ENCODE assay signal across 22 mouse cellular contexts in genomic region chr1:36984406-36984805, GRCm38 (mm10). TPM values are rescaled to one million over a fixed set of nuclear protein-coding genes. Genes with fewer than 3 reads are reported as not detected.
DNase-seq lines count a peak whose midpoint lies in the region; ATAC-seq and TF ChIP-seq lines count a peak whose summit lies in the region.
"Had no signal": no experiment of that assay in that cellular context is flagged by ENCODE, and none has a peak within 500 bp of the region (broad histone marks: within the 10 kb centered on the region; RNA-seq: fewer than 3 reads in every experiment).

No protein-coding gene starts in this region.

- H3K4me2 ChIP-seq in forebrain, postnatal 0 days (ENCODE audit: low read depth), result no peak overlapping the region
- H3K4me2 ChIP-seq in forebrain, embryonic 15.5 days (replicated peaks), result no peak overlapping the region
- H3K4me2 ChIP-seq: embryonic facial prominence, embryonic 12.5 days; heart, embryonic 13.5 days; hindbrain, embryonic 12.5 days had no signal

- H3K36me3 ChIP-seq in forebrain, postnatal 0 days (ENCODE audit: insufficient read depth), result no peaks in the 10 kb centered on the region
- H3K36me3 ChIP-seq in forebrain, embryonic 15.5 days, result no peaks in the 10 kb centered on the region
- no peaks in the 10 kb centered on the region for H3K36me3 ChIP-seq in E14TG2a.4 (ENCODE audit: insufficient read depth, low read length)
- H3K36me3 ChIP-seq: embryonic facial prominence, embryonic 12.5 days; heart, embryonic 13.5 days; hindbrain, embryonic 12.5 days had no signal

- ATAC-seq in forebrain, postnatal 0 days, result 0 out of 2 replicates have a peak, but pooled peaks have one; percentile 25
- no peak for ATAC-seq in forebrain, embryonic 15.5 days (replicated peaks)
- ATAC-seq: forebrain, embryonic 16.5 days; hindbrain, embryonic 16.5 days; inflammation-experienced regulatory T-cells, adult 6 months; intestine, postnatal 0 days; Patski had no signal

- no peak overlapping the region for H3K9ac ChIP-seq in forebrain, postnatal 0 days
- no peak overlapping the region for H3K9ac ChIP-seq in forebrain, embryonic 15.5 days (replicated peaks)
- H3K9ac ChIP-seq: embryonic facial prominence, embryonic 12.5 days; heart, embryonic 13.5 days; hindbrain, embryonic 12.5 days had no signal

- no peaks in the 10 kb centered on the region for H3K9me3 ChIP-seq in forebrain, postnatal 0 days (ENCODE audit: low read length)
- no peaks in the 10 kb centered on the region for H3K9me3 ChIP-seq in forebrain, embryonic 15.5 days
- no peaks in the 10 kb centered on the region for H3K9me3 ChIP-seq in E14TG2a.4 (ENCODE audit: low read length)
- H3K9me3 ChIP-seq: embryonic facial prominence, embryonic 12.5 days; heart, embryonic 13.5 days; hindbrain, embryonic 12.5 days had no signal

- H3K4me3 ChIP-seq in forebrain, postnatal 0 days (ENCODE audit: low read depth, low read length), result no peak overlapping the region
- no peak overlapping the region for H3K4me3 ChIP-seq in forebrain, embryonic 15.5 days
- peak overlapping the region; percentile 49 for H3K4me3 ChIP-seq in E14TG2a.4 (replicated peaks; ENCODE audit: low read length)
- no peak overlapping the region for H3K4me3 ChIP-seq in lung, adult 2 months (replicated peaks; ENCODE audit: extremely low read depth, low read depth, low read length)
- H3K4me3 ChIP-seq: embryonic facial prominence, embryonic 12.5 days; heart, embryonic 13.5 days; hindbrain, embryonic 12.5 days had no signal

- WGBS in forebrain, postnatal 0 days, result 19% methylated on average over 6 of the region's 6 CpGs
- 9% methylated on average over 6 of the region's 6 CpGs for WGBS in forebrain, embryonic 15.5 days
- 50% methylated on average over 6 of the region's 6 CpGs for WGBS in lung, adult 2 months

- TF ChIP-seq POLR2A in brain, embryonic 14.5 days (IDR thresholded peaks at IDR 0.05; ENCODE audit: borderline replicate concordance, extremely low read depth, insufficient read depth, insufficient read length, poor library complexity, severe bottlenecking), result no peak
- no peak for TF ChIP-seq POLR2A in lung, adult 2 months (IDR thresholded peaks at IDR 0.05; ENCODE audit: borderline replicate concordance, extremely low read depth, low read depth, low read length)

- no peak for TF ChIP-seq CTCF in forebrain, postnatal 0 days (IDR thresholded peaks at IDR 0.05; ENCODE audit: low read depth)
- TF ChIP-seq CTCF in E14TG2a.4 (conservative IDR thresholded peaks at IDR 0.05; ENCODE audit: low read length), result no peak
- no peak for TF ChIP-seq CTCF in brain, embryonic 14.5 days (IDR thresholded peaks at IDR 0.05; ENCODE audit: borderline replicate concordance, extremely low read depth, insufficient read depth, insufficient read length)
- no peak for TF ChIP-seq CTCF in lung, adult 2 months (IDR thresholded peaks at IDR 0.05; ENCODE audit: insufficient read depth, low read length)

- no peak overlapping the region for H3K27ac ChIP-seq in forebrain, postnatal 0 days (ENCODE audit: low read depth, low read length)
- H3K27ac ChIP-seq in forebrain, embryonic 15.5 days (replicated peaks), result no peak overlapping the region
- H3K27ac ChIP-seq: embryonic facial prominence, embryonic 12.5 days; heart, embryonic 13.5 days; hindbrain, embryonic 12.5 days had no signal

- H3K4me1 ChIP-seq in forebrain, postnatal 0 days (ENCODE audit: insufficient read depth), result no peaks in the 10 kb centered on the region
- H3K4me1 ChIP-seq in forebrain, embryonic 15.5 days, result peaks cover 4% of the 10 kb centered on the region; the same call in 1 of the 2 replicates
- peaks cover 74% of the 10 kb centered on the region for H3K4me1 ChIP-seq in E14TG2a.4 (replicated peaks; ENCODE audit: low read depth, low read length)
- 0 out of 2 replicates have a peak, but pooled peaks cover 2% of the 10 kb centered on the region for H3K4me1 ChIP-seq in lung, adult 2 months (ENCODE audit: control insufficient read depth, insufficient read depth, low read length)
- H3K4me1 ChIP-seq: embryonic facial prominence, embryonic 12.5 days; heart, embryonic 13.5 days had no signal

- no peaks in the 10 kb centered on the region for H3K27me3 ChIP-seq in forebrain, postnatal 0 days (ENCODE audit: insufficient read depth, low read length)
- no peaks in the 10 kb centered on the region for H3K27me3 ChIP-seq in forebrain, embryonic 15.5 days
- no peaks in the 10 kb centered on the region for H3K27me3 ChIP-seq in E14TG2a.4 (ENCODE audit: insufficient read depth, low read length)
- H3K27me3 ChIP-seq: CH12.LX; heart, embryonic 13.5 days; hindbrain, embryonic 12.5 days had no signal

- peak; percentile 10 for DNase-seq in forebrain, postnatal 0 days
- peak; percentile 75 for DNase-seq in ES-CJ7 (ENCODE audit: low read depth, low spot score)
- peak; percentile 56 for DNase-seq in brain, embryonic 14.5 days (ENCODE audit: low read depth)
- no peak for DNase-seq in lung, adult 2 months
- DNase-seq: adrenal gland, adult 8-10 months; adrenal gland, postnatal 36 days; cerebellum, adult 11 months; cerebellum, adult 8-10 months; cerebellum, postnatal 14 days; gastrocnemius, postnatal 14 days; heart, postnatal 4 days had no signal

RNA-seq across cellular contexts. Expression of gene Tmem131, which starts 40.9 kb away (rescaled TPM):
- 19.9 and 29.3 TPM in 2 replicates for total RNA-seq in forebrain, postnatal 0 days (2014; rRNA removed)
- polyA plus RNA-seq in forebrain, postnatal 0 days (2015; fragmentation: Nextera tagmentation; extraction: Ambion mirVana), result 7.2 and 9.4 TPM in 2 replicates
- polyA plus RNA-seq in forebrain, embryonic 15.5 days (2015; fragmentation: Nextera tagmentation; extraction: Ambion mirVana), result 13.0 and 13.2 TPM in 2 replicates
- polyA plus RNA-seq in brain, embryonic 14.5 days (2012; rRNA removed), result 28.5 and 48.1 TPM in 2 replicates
- polyA plus RNA-seq in lung, adult 2 months (2012; rRNA removed), result 18.0 and 20.5 TPM in 2 replicates

RNA-seq across cellular contexts. Expression of gene Vwa3b, which starts 42.0 kb away (rescaled TPM):
- total RNA-seq in forebrain, postnatal 0 days (2014; rRNA removed), result 2.2 and 4.6 TPM in 2 replicates
- polyA plus RNA-seq in forebrain, postnatal 0 days (2015; fragmentation: Nextera tagmentation; extraction: Ambion mirVana), result 1.9 and 2.6 TPM in 2 replicates
- 1.0 and 1.4 TPM in 2 replicates for polyA plus RNA-seq in forebrain, embryonic 15.5 days (2015; fragmentation: Nextera tagmentation; extraction: Ambion mirVana)
- polyA plus RNA-seq in brain, embryonic 14.5 days (2012; rRNA removed), result 0.49 and 1.0 TPM in 2 replicates
- 1.9 and 2.4 TPM in 2 replicates for polyA plus RNA-seq in lung, adult 2 months (2012; rRNA removed)
- total RNA-seq: CH12.LX had no signal
- polyA plus RNA-seq: Patski had no signal
